Mouse (Mus musculus): ENCODE measurements around the gene Commd3.

Commd3 gene

DNA sequence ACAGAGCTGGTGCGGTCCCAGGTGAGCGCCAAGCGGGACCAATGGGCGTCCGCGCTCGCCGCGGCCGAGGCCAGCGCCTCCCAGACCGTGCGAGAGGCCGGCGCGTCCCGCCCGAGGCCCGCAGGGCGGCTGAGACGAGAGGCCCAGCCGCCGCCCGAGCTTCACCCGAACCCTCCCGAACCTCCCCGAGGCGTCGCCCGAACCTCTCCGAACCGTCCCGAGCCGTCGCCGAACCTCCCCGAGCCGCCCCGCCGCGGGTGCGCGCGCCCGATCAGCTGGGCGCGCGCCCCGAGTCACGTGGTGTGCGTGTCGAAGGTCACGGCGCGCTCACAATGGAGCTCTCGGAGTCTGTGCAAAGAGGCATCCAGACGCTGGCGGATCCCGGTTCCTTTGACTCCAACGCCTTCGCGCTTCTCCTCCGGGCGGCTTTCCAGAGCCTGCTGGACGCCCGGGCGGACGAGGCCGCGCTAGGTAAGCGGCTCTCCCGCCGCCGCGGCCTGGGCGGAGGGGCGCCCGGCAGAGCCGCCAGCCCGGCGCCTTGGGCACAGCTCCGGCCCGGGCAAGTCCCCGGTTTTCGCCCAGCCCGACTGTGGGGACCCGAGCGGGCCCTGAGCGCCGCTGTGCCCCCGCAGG is at the start of gene Commd3:
TSS of gene Commd3 (plus strand) at position 252 of the 633 bp plus-strand sequence.
- peak; percentile 93 for DNase-seq

DNA sequence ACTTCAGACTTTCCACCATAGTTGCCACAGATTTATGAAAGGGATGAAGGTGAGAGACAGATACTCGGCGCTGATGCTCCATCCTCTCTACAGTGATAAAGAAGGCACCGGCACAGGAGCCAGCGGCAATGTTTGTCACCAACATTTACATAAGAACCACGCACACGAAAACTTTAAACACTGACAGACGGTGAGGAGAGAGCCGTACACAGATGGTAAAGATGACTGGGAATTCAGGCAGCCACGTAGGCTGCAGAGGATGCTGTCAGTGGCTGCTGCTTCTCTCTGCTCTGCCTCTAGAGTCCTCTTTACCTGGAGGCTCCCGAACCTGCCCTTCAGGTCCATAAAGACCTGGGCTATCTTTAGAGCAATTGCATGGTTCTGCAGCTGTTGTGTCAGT is 49.0 kb upstream of the Commd3 start:
- peak; percentile 53 for DNase-seq

GRCm38 (mm10) chr2:18630547-18630946 is 41.6 kb upstream of the Commd3 start:
- DNase-seq: no peak

GRCm38 (mm10) chr2:18635052-18635451 is 37.1 kb upstream of the Commd3 start:
- DNase-seq: peak; percentile 84

GRCm38 (mm10) chr2:18648563-18648962 is 23.6 kb upstream of the Commd3 start:
- DNase-seq: no peak

GRCm38 (mm10) chr2:18654821-18655220 is 17.4 kb upstream of the Commd3 start:
- DNase-seq: no peak

DNA sequence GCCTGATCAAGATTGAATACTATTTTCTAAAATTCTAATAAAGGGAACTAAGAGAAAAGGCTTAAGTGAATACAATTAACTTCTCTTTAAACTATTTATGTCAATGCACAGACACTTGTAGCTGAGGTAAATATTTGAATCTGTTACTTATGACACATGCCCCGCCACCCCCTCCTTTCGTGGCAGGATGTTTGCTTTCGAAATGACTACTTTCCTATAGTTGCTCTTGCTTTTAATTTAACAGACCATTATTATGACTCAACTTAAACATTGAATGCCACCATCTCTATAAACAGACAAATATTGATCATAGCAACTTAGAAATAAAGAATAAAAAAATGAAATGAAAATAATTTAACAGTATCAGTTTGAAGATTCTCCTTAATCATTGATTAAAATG is 8.2 kb upstream of the Commd3 start:
- DNase-seq: no peak

- DNase-seq: no peak
Observed at GRCm38 (mm10) chr2:18671041-18671440, 1.1 kb upstream of the Commd3 start.

DNA sequence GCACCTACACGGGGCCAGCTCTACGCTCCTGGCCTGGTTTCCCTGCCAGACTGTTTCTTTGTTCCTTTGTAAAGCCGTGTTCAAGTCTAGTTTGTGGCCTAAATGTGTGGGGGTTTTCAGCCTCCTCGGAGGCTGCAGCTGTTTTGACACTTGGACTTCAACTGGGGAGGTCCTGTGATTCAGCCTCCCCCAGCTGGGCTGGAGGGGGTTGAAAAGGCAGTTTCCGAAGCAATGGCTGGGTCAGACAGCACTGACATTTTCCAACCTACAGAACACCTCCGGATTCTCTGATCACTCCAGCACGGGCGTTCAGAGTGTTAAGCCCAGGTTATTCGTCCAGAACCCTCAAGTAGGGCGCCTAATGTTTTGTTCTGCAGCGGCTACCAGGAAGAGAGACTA is 581 bp downstream of the Commd3 start:
- peak; percentile 11 for DNase-seq

DNA sequence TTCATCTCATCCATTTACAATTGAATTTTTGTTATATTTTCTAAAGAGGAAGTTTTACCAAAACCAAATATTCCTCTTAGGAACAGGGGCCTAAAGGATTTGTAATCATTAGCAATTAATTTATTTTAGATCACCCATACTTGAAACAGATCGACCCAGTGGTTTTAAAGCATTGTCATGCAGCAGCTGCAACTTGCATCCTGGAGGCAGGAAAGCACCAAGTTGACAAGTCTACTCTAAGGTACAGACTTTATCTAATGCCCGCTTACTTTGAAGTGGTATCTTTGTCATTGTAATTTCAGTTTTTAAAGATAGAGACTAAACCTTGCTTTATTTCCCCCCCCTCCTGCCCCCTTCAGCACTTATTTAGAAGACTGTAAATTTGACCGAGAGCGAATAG is 1.6 kb downstream of the Commd3 start:
- no peak for DNase-seq

- DNase-seq: no peak
Observed at GRCm38 (mm10) chr2:18674193-18674902, 2.2 kb downstream of the Commd3 start.

GRCm38 (mm10) chr2:18675681-18676456 is 3.7 kb downstream of the Commd3 start:
- DNase-seq: no peak

GRCm38 (mm10) chr2:18676457-18676935 is 4.3 kb downstream of the Commd3 start:
- peak; percentile 77 for DNase-seq

DNA sequence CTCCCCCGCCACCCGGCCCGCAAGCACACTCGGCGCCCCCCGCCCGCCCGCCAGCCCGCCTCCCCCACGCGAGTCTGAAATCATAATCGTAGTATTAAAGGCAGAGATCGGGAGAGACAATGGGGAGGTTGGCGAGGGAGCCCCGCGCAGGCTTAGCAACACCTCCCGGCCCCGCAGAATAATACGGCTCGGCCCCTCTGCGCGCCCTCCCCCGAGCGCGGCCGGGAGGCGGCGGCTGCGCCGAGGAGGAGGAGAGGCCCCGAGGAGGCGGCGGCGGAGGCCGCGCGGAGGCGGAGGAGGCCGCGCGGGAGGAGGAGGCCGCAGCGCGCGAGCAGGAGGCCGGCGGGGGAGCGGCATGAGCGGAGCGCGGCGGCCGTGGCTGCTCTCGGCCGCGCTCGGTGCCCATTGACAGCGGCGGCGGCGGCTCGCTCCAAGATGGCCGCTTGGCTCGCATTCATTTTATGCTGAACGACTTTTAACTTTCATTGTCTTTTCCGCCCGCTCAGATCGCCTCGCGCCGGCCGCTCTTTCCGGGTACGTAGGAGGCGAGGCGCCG is 4.8 kb downstream of the Commd3 start, which contains the start of gene Bmi1:
TSS of gene Bmi1 (plus strand) at position 83 of the 556 bp plus-strand sequence.
- DNase-seq: peak; percentile 65

DNA sequence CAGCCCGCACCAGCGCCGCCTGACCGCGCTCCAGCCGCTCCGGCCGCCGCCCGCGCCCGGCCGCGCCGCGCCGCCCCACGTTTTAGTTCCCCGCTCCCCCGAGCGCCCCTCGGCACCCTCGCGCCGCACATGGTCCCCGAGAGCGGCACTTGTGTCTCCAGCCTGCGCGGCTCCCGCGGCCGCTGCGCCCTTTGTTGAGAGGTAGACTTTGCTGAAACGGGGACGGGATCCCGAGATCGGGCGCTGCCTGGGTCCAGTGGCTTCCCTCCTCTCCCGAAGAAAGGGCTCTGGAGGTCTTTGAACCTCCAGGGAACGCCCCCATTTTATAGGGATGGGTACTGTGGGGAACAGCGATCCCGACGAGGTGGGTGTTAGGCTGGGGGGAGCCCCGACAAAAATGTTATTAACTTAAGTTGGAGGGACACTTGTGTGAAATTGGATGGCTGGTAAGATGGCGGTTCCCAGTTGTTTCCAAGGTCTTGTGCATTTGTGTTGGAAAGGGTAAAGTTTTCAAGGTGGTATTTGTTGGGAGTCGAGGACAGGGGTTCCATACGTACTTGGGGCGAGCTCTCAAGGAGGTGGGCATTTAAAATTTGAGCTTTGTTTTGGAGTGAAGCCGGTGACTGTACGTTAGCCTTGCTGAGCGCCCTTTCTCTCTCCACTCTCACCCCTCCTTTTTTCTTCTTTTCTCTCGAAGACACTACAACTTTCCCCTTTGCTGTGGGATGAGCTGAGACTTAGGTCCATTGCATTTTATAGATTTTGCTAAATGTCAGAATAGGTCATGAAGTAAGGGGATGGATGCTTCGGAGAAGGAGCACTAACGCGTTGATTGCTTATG is 5.7 kb downstream of the Commd3 start:
- peak; percentile 38 for DNase-seq

DNA sequence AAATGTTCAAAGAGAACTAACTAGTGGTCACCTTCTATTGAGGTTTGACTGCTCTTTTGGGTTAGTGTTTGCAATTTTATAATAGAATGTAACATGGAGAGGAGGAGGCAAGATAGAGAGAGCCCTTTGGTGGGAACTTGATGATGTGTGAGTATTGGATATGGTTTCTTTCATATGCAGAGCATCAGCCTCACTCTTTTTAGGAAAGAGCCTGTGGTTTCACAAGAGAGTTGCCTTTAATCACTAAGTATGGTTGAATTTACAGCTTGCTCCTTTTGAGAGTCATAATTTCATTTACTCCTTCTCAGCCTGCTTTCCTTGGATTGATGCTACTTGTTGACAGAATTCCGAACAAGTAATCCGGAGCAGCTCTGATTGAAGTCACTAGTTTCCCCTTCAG is 7.5 kb downstream of the Commd3 start:
- no peak for DNase-seq

GRCm38 (mm10) chr2:18680501-18680900 is 8.3 kb downstream of the Commd3 start:
- no peak for DNase-seq

DNA sequence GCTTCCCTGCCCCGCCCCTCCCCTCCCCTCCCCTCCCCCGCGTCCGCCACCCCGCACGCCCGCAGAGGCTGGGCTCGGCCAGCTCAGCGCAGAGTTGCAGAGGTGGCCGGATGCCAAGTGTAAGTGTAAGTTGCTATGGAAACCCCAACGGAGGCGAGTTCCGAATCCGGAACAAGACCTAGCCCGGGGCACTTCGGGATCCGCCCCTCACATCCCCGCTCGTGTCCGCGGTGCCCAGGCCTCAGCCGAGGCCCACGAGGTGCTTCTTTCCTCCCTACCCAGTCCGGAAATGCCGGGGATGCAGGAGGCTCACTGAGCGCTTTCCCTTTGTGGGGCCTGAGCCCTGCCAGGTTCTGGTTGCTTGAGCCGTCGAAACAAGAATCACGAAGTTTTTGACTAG is 8.8 kb downstream of the Commd3 start:
- DNase-seq: peak; percentile 72

DNA sequence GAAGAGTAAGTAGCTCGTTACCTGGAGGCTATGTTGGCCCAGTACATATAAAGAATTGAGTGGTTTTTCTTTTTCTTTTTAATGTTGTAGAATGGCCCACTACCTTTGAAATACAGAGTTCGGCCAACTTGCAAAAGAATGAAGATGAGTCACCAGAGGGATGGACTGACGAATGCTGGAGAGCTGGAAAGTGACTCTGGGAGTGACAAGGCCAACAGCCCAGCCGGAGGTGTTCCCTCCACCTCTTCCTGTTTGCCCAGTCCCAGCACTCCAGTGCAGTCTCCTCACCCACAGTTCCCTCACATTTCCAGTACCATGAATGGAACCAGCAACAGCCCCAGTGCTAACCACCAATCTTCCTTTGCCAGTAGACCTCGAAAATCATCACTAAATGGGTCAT is 11.9 kb downstream of the Commd3 start:
- no peak for DNase-seq

DNA sequence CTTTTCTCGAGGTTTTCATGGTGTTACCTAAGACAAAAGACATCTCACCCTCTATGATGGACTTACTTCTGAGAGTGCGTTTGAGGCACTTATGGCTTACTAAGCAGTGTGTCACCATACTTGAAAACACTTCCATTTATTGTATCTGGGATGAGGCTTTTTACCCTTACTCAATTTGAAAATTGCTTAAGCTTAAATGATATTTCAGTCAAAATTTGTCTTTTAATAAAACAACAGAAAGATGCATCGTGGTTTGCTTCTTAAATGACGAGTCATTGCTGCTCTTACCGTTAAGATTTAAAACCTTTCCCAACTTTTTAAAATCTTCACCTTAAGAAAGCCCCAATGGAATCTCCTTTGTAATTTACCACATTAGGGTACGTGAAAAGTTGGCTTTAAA is 14.2 kb downstream of the Commd3 start:
- DNase-seq: no peak

DNA sequence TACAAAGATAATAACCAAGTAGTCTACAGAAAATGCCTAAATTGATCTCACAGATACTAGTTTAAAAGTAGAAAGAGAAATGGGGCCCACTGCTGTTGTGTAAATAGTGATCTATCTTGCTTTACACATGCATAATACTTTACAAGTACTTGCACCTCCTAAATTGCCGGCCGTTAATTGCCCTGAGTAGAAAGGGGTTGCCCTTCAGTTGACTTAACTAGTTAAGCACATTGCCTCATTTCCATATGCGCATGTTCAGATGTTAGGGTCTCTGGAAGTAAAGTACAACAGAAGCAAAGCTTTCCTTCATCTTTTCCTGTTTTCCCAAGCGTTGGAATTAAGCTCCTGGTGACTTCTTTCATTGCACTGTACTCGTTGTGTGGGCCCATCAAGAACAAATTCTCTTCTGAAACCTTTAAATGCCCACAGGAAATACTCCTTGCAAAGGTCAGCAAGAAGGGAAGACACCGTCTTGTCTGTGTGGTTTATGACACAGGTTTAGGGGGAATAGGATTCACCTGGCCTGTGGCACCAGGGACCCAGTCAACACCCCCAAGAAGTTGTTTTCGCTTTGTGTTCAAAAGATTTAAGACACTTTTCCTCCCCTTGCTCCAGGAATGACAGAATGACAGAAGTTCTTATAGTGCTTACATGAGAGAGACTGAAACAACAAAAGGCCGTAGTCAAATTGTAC is 14.8 kb downstream of the Commd3 start:
- DNase-seq: no peak

Data from right cerebral cortex, adult 18-20 months (tissue).